Mouse (Mus musculus) embryo, embryonic 10 days (tissue): Measurements from ENCODE around the gene Cpxcr1.

Experiments used
- DNase-seq: peaks from one replicate; pipeline ENCODE4 v3.0.0-alpha.2; 2015; ENCODE audit warnings: low spot score

Cpxcr1 gene

DNA sequence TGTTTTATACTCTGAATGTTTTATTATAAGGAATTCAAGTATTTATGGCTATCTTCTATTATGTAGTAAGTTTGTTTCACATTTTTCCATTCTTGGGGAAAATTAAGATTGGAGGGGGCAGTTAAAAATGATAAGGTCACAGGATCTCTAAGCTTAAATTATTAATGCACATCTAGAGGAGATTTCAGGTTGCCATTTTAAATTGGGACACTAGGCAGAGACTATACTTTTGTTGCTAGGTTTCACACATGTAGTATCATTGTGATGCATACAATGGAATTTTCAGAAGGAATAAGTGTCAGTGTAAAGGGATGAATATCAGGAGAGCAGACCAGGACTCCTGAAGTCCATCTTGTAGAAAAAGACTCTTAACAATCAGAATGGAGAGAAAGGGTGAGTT lies at the start of gene Cpxcr1:
Cpxcr1 (plus strand) TSS at position 301 of the 400 bp plus-strand sequence.
- DNase-seq = no peak
